Mouse (Mus musculus): ENCODE data around the gene Mrgprh. TPM values are rescaled to one million over a fixed set of nuclear protein-coding genes. Genes with fewer than 3 reads are reported as not detected.
"Not testable (repeated sequence)": the region's sequence is repeated elsewhere in the genome, so short reads cannot be mapped to it uniquely, and the experiment has no call there.

Gene Mrgprh
- polyA plus RNA-seq, 1 experiment = 0.24 TPM

DNA sequence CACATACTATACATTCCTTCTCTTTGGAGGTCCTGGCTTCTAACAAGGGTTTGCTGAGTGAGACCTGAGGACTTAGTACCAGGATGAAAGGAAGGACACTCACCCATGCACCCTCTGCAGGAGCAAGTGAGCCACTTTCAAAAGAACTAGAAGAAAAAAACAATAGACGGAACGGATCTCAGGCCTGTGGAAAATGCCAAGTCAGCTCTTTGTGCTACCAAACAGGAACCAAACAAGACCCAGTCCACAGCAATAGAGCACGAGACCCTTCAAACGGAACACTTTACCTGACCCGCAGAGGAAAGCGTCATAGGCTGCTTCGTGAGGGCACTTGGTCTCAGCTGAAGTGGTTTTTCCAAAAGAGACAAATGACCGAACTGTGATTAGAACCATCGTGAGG is 16.2 kb downstream of the Mrgprh start:
- no peaks in the 10 kb centered on the region for H3K36me3 ChIP-seq (ENCODE audit: control insufficient read depth, insufficient read depth, low read length)
- TF ChIP-seq POLR2A (IDR thresholded peaks at IDR 0.05; ENCODE audit: control insufficient read depth, extremely low read depth, insufficient read depth, low read length, poor library complexity) (no peak), CTCF (IDR thresholded peaks at IDR 0.05; ENCODE audit: borderline replicate concordance, control insufficient read depth, extremely low read depth, insufficient read depth, low read length, poor library complexity) (no peak)
- no peaks in the 10 kb centered on the region for H3K4me1 ChIP-seq (replicated peaks; ENCODE audit: control insufficient read depth, insufficient read depth, low read length)
- no peak overlapping the region for H3K27ac ChIP-seq (ENCODE audit: control insufficient read depth, insufficient read depth, low read length)
- no peak for DNase-seq
- WGBS = 96% methylated on average over 9 of the region's 9 CpGs
- no peak overlapping the region for H3K4me3 ChIP-seq (ENCODE audit: control insufficient read depth, insufficient read depth, low read length)
- no peaks in the 10 kb centered on the region for H3K27me3 ChIP-seq (ENCODE audit: control insufficient read depth, insufficient read depth, low read length)

- Histone ChIP-seq H3K27me3 (ENCODE audit: control insufficient read depth, insufficient read depth, low read length) (no peaks in the 10 kb centered on the region), H3K4me3 (ENCODE audit: control insufficient read depth, insufficient read depth, low read length) (no peak overlapping the region), H3K27ac (ENCODE audit: control insufficient read depth, insufficient read depth, low read length) (no peak overlapping the region), H3K4me1 (replicated peaks; ENCODE audit: control insufficient read depth, insufficient read depth, low read length) (no peaks in the 10 kb centered on the region), H3K36me3 (ENCODE audit: control insufficient read depth, insufficient read depth, low read length) (peaks cover 3% of the 10 kb centered on the region; the same call in 1 of the 2 replicates)
- TF ChIP-seq POLR2A (IDR thresholded peaks at IDR 0.05; ENCODE audit: control insufficient read depth, extremely low read depth, insufficient read depth, low read length, poor library complexity) (no peak), CTCF (IDR thresholded peaks at IDR 0.05; ENCODE audit: borderline replicate concordance, control insufficient read depth, extremely low read depth, insufficient read depth, low read length, poor library complexity) (no peak)
- DNase-seq = no peak
- WGBS = 98% methylated on average over 5 of the region's 5 CpGs
Observed at GRCm38 (mm10) chr17:12897674-12898073, 21.8 kb downstream of the Mrgprh start.

DNA sequence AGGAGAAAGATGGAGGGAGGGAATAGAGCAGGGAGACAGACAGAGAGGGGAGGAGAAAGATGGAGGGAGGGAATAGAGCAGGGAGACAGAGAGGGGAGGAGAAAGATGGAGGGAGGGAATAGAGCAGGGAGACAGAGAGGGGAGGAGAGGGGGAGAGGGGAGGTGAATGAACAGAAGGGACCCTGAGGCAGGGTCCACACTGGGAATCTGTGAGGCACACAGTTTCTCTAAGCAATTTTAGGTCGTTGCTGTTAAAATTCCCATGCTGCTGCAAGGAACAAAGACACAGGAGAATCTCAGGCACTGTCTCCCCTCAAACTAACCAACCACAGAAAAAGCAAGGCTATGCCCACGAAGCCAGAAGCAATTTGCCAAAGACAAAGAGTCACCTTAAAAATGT is 22.8 kb downstream of the Mrgprh start:
- DNase-seq; H3K36me3 ChIP-seq (ENCODE audit: control insufficient read depth, insufficient read depth, low read length); H3K27me3 ChIP-seq (ENCODE audit: control insufficient read depth, insufficient read depth, low read length); H3K4me3 ChIP-seq (ENCODE audit: control insufficient read depth, insufficient read depth, low read length); H3K4me1 ChIP-seq (replicated peaks; ENCODE audit: control insufficient read depth, insufficient read depth, low read length); H3K27ac ChIP-seq (ENCODE audit: control insufficient read depth, insufficient read depth, low read length): not testable (repeated sequence)
- 80% methylated on average over 2 of the region's 2 CpGs for WGBS

DNA sequence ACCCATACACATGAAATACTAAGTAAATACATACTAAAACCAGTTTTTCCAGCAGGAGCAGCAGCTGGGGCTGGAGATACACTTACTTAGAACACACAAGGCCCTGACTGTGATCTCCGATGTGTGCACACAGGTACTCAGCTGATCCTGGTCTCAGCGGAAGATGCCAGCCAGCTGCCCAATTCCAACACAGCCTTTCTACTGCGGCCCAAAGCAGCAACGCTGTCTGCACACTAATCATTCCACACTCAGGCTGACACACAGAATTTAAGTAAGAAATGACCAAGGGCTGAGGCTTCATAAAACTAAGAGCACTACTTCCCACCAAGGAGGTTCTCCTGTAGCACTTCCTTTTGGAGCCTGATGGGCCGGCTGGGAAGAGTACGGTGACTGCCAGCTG is 26.5 kb downstream of the Mrgprh start:
- no peak for TF ChIP-seq CTCF (IDR thresholded peaks at IDR 0.05; ENCODE audit: borderline replicate concordance, control insufficient read depth, extremely low read depth, insufficient read depth, low read length, poor library complexity)
- TF ChIP-seq POLR2A (IDR thresholded peaks at IDR 0.05; ENCODE audit: control insufficient read depth, extremely low read depth, insufficient read depth, low read length, poor library complexity) = no peak
- WGBS = 98% methylated on average over 6 of the region's 6 CpGs
- Histone ChIP-seq H3K4me3 (ENCODE audit: control insufficient read depth, insufficient read depth, low read length) (no peak overlapping the region), H3K27ac (ENCODE audit: control insufficient read depth, insufficient read depth, low read length) (no peak overlapping the region), H3K27me3 (ENCODE audit: control insufficient read depth, insufficient read depth, low read length) (no peaks in the 10 kb centered on the region), H3K4me1 (replicated peaks; ENCODE audit: control insufficient read depth, insufficient read depth, low read length) (no peaks in the 10 kb centered on the region), H3K36me3 (ENCODE audit: control insufficient read depth, insufficient read depth, low read length) (peaks cover 14% of the 10 kb centered on the region; the same call in 1 of the 2 replicates)
- DNase-seq = no peak

GRCm38 (mm10) chr17:12903372-12904333 is 27.8 kb downstream of the Mrgprh start:
- peaks cover 14% of the 10 kb centered on the region; the same call in 1 of the 2 replicates for H3K36me3 ChIP-seq (ENCODE audit: control insufficient read depth, insufficient read depth, low read length)

DNA sequence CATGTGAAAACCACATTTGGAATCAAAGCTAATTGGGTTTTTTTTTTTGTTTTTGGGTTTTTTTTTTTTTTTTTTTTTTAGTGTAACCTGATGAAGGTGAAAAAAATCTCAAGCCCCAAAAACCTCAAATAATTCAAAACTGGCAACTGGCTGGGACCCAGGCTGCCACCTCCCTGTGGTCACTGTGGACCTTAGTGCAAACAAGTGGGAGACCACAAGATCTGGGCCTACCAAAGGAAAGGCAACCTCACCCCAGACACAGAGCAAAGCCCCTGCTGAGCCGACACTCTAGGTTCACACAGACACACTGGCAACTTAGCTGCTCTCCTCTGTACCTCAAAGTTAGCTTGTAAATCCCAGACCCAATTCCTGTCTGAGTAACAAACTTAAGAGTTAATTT is 28.5 kb downstream of the Mrgprh start:
- Histone ChIP-seq H3K27me3 (ENCODE audit: control insufficient read depth, insufficient read depth, low read length) (no peaks in the 10 kb centered on the region), H3K4me1 (replicated peaks; ENCODE audit: control insufficient read depth, insufficient read depth, low read length) (no peaks in the 10 kb centered on the region), H3K27ac (ENCODE audit: control insufficient read depth, insufficient read depth, low read length) (no peak overlapping the region), H3K4me3 (ENCODE audit: control insufficient read depth, insufficient read depth, low read length) (no peak overlapping the region), H3K36me3 (ENCODE audit: control insufficient read depth, insufficient read depth, low read length) (peaks cover 14% of the 10 kb centered on the region; the same call in 1 of the 2 replicates)
- TF ChIP-seq POLR2A (IDR thresholded peaks at IDR 0.05; ENCODE audit: control insufficient read depth, extremely low read depth, insufficient read depth, low read length, poor library complexity) (no peak), CTCF (IDR thresholded peaks at IDR 0.05; ENCODE audit: borderline replicate concordance, control insufficient read depth, extremely low read depth, insufficient read depth, low read length, poor library complexity) (no peak)
- no peak for DNase-seq
- WGBS = 43% methylated on average over 1 of the region's 1 CpGs

More at GRCm38 (mm10) chr17:12903372-12904333, 27.8 kb downstream of the Mrgprh start:
- DNase-seq = no peak
- no peak for TF ChIP-seq CTCF (IDR thresholded peaks at IDR 0.05; ENCODE audit: borderline replicate concordance, control insufficient read depth, extremely low read depth, insufficient read depth, low read length, poor library complexity)
- no peak for TF ChIP-seq POLR2A (IDR thresholded peaks at IDR 0.05; ENCODE audit: control insufficient read depth, extremely low read depth, insufficient read depth, low read length, poor library complexity)
- Histone ChIP-seq H3K27ac (ENCODE audit: control insufficient read depth, insufficient read depth, low read length) (no peak overlapping the region), H3K27me3 (ENCODE audit: control insufficient read depth, insufficient read depth, low read length) (no peaks in the 10 kb centered on the region), H3K4me1 (replicated peaks; ENCODE audit: control insufficient read depth, insufficient read depth, low read length) (no peaks in the 10 kb centered on the region), H3K4me3 (ENCODE audit: control insufficient read depth, insufficient read depth, low read length) (no peak overlapping the region)
- WGBS = 87% methylated on average over 11 of the region's 12 CpGs
